ENCODE assay signal across 12 mouse cellular contexts in the genomic region with DNA sequence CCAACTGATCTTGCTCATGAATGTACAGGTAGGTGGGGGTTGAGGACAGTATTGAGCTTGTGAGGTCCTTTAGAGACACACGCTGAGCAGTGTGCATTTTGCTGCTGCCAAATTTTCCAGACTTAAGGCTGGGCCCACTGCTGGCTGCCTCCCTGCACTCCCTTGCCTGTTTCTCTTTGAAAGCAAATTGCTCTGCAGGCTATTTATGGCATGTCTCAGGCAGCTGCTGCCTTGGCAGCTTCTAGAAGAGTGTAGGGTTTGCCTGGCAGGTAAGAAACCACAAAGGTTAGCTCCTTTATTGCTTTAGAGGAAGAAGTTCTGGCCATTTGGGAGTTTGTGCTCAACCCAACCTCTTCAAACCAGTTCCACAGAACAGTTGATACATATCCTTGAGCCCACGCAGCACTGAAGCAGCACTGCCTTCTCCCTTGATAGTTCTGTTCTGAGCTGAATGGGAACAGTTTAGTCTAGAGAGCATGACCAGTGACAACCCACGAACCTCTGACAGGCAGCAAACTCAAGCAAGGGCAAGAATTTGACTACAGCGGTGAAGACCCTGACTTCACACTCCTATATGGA.
DNase-seq lines count a peak whose midpoint lies in the region; ATAC-seq lines count a peak whose summit lies in the region.
"Had no signal": no experiment of that assay in that cellular context is flagged by ENCODE, and none has a peak within 500 bp of the region (broad histone marks: within the 10 kb centered on the region; RNA-seq: fewer than 3 reads in every experiment).

No protein-coding gene starts in this region.

- H3K4me1 ChIP-seq in liver, embryonic 11.5 days (replicated peaks; ENCODE audit: control insufficient read depth, insufficient read depth, low read length) = no peaks in the 10 kb centered on the region
- H3K4me1 ChIP-seq: neural tube, embryonic 15.5 days had no signal

- H3K27me3 ChIP-seq in liver, embryonic 11.5 days (replicated peaks; ENCODE audit: control insufficient read depth, insufficient read depth, low read length) = no peaks in the 10 kb centered on the region
- H3K27me3 ChIP-seq: neural tube, embryonic 15.5 days had no signal

- H3K4me3 ChIP-seq in liver, embryonic 11.5 days (ENCODE audit: low read depth, low read length) = no peak overlapping the region
- H3K4me3 ChIP-seq: neural tube, embryonic 15.5 days had no signal

- H3K4me2 ChIP-seq in liver, embryonic 11.5 days = no peak overlapping the region
- H3K4me2 ChIP-seq: neural tube, embryonic 15.5 days had no signal

- 64% methylated on average over 4 of the region's 4 CpGs for WGBS in liver, embryonic 11.5 days

- no peak overlapping the region for H3K9ac ChIP-seq in liver, embryonic 11.5 days (ENCODE audit: low read depth, low read length)
- H3K9ac ChIP-seq: neural tube, embryonic 15.5 days had no signal

- H3K36me3 ChIP-seq in liver, embryonic 11.5 days (ENCODE audit: control insufficient read depth, insufficient read depth, low read length) = no peaks in the 10 kb centered on the region
- H3K36me3 ChIP-seq: neural tube, embryonic 15.5 days had no signal

- no peak for ATAC-seq in liver, embryonic 11.5 days (replicated peaks; ENCODE audit: low FRiP score)

- H3K27ac ChIP-seq in liver, embryonic 11.5 days (ENCODE audit: low read depth, low read length) = no peak overlapping the region
- H3K27ac ChIP-seq: neural tube, embryonic 15.5 days had no signal

- H3K9me3 ChIP-seq in liver, embryonic 11.5 days (ENCODE audit: control insufficient read depth, low read length) = no peaks in the 10 kb centered on the region
- H3K9me3 ChIP-seq: neural tube, embryonic 15.5 days had no signal

- peak; percentile 13 for DNase-seq in embryo, embryonic 11 days
- DNase-seq in embryo, embryonic 10 days (ENCODE audit: low spot score) = no peak
- DNase-seq in kidney, postnatal 4 days = peak; percentile 11 to 14
- no peak for DNase-seq in kidney, adult 8-10 months
- peak; percentile 37 to 53 for DNase-seq in frontal cortex, postnatal 36 days (ENCODE audit: low spot score in 2 of 2)
- DNase-seq in right cerebral cortex, adult 2 months (ENCODE audit: low spot score in 2 of 2) = peak; percentile 40 to 52
- DNase-seq in cerebellum, postnatal 25 days = no peak
- DNase-seq in liver, embryonic 11.5 days (ENCODE audit: low spot score) = no peak
- DNase-seq: adrenal gland, postnatal 14 days; cerebellum, postnatal 14 days; layer of hippocampus, postnatal 36 days had no signal

Comparison
In these comparisons a context has a peak if more than half of its experiments do, and no peak if none do; other contexts are left out.
1. DNase-seq: peak in embryo, embryonic 11 days (single experiment), kidney, postnatal 4 days (2 of 2), frontal cortex, postnatal 36 days (2 of 2) and right cerebral cortex, adult 2 months (2 of 2); none in embryo, embryonic 10 days (single experiment), kidney, adult 8-10 months (0 of 2), cerebellum, postnatal 25 days (0 of 2) and liver, embryonic 11.5 days (single experiment).